Mouse (Mus musculus) lung, postnatal 0 days (tissue): ENCODE data around the gene Gm20489.

Experiments used
- CTCF ChIP-seq: IDR thresholded peaks from 2 replicates; pipeline ENCODE4 v1.5.1; 2016; ENCODE audit warnings: antibody characterized with exemption, mild to moderate bottlenecking
- EP300 ChIP-seq: IDR thresholded peaks from 2 replicates; pipeline ENCODE4 v1.6.1; 2016; ENCODE audit warnings: antibody characterized with exemption, mild to moderate bottlenecking, control low read depth

GRCm38 (mm10) chrX:101289037-101289436 lies 20.2 kb upstream of the Gm20489 start:
- TF ChIP-seq EP300 (no peak), CTCF (no peak)
